Mouse (Mus musculus): ENCODE measurements at regions not wholly inside any gene's neighbourhood (a gene's known extent, or its start where the extent isn't known, plus 50 kb on each side); places are given as distances from the start of the nearest gene placed in this dataset.

DNA sequence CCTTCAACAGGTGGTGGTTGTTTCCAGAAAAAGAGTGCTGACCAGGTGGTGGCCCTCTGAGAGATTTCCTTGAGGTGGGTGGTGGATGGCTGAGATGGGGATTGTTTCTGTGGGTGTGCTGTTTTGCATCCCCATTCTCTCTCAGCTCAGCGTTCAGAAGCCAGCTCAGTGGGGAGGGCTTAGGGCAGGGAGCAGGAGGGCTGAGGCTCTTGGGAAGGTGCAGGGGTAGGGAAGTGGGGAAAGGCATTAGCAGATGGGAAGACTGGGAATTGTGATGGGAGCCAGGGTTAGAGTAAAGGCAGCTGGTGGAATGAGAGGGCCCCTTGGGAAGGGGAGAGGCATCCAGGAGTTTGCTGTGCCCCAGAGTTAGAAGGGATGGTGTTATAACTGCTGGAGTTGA, 72.3 kb upstream of the Gjb5 start:
- no peak for ATAC-seq (replicated peaks; ENCODE audit: low read depth, poor library complexity, severe bottlenecking)

DNA sequence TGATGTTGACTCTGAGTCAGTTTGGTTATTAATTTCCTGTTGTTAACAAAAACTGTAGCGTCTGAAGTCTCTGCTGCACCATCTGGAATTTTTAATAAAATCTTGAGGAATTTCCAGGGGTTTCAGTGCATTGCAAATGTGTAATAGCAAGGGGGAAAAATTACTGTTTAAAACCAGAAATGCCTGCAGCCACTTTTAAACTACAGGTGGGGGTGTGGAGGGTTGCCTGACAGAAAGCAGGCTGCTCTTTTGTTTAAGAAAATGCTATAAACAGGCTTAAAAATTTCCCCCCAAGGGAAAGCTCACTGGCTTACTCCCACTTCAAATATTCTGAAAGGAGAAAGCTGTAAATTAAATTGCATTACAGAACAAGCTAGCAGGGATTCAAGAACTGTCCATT, 71.8 kb upstream of the Gjb5 start:
- no peak for ATAC-seq (replicated peaks; ENCODE audit: low read depth, poor library complexity, severe bottlenecking)

DNA sequence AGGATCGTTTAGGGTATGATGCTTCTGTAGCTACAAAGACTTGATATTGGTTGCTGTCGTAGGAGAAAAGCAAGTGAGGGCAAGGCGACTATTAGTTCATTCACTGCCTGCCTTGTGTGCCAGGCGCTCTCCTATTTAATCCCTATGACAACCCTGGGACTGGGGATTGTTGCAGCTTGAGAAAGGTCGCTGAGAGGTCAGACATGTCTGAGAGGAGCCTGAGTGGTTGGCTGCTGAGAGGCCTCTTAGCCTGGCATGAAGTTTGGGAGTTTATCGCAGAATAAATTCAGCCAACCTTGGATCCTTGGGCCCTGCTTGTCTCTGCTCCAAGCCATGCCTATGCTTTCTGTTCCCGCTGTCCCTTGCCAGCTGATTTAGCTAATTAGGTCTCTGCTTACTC, 65.9 kb upstream of the Gjb5 start:
- no peak for ATAC-seq (replicated peaks; ENCODE audit: low read depth, poor library complexity, severe bottlenecking)

- ATAC-seq (replicated peaks; ENCODE audit: low read depth, poor library complexity, severe bottlenecking), result peak; percentile 59
Observed at GRCm38 (mm10) chr4:127421927-127422450, 64.0 kb upstream of the Gjb5 start.

- ATAC-seq (replicated peaks; ENCODE audit: low read depth, poor library complexity, severe bottlenecking), result no peak
Observed at GRCm38 (mm10) chr4:127421129-127421528, 63.1 kb upstream of the Gjb5 start.

DNA sequence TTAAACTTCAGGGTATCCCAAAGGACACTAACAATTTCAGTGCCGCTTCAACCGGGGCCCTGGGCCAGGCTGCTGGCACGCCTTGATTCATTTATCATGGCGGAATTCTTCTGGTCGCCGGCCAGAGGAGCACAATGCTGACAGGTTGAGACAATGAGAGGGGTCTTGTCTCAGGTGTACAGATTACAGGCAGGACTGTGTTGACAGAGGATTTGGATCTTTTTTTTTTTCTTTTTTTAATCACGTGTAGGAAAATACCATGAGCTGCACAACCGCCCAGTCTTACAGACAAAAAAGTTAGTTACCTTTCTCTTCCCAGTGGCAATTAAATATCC, 61.8 kb upstream of the Gjb5 start:
- no peak for ATAC-seq (replicated peaks; ENCODE audit: low read depth, poor library complexity, severe bottlenecking)

- ATAC-seq (replicated peaks; ENCODE audit: low read depth, poor library complexity, severe bottlenecking), result peak; percentile 55
Observed at GRCm38 (mm10) chr4:127419062-127419785, 61.2 kb upstream of the Gjb5 start.

- ATAC-seq (replicated peaks; ENCODE audit: low read depth, poor library complexity, severe bottlenecking), result no peak
Observed at GRCm38 (mm10) chr4:127416906-127417305, 58.9 kb upstream of the Gjb5 start.

DNA sequence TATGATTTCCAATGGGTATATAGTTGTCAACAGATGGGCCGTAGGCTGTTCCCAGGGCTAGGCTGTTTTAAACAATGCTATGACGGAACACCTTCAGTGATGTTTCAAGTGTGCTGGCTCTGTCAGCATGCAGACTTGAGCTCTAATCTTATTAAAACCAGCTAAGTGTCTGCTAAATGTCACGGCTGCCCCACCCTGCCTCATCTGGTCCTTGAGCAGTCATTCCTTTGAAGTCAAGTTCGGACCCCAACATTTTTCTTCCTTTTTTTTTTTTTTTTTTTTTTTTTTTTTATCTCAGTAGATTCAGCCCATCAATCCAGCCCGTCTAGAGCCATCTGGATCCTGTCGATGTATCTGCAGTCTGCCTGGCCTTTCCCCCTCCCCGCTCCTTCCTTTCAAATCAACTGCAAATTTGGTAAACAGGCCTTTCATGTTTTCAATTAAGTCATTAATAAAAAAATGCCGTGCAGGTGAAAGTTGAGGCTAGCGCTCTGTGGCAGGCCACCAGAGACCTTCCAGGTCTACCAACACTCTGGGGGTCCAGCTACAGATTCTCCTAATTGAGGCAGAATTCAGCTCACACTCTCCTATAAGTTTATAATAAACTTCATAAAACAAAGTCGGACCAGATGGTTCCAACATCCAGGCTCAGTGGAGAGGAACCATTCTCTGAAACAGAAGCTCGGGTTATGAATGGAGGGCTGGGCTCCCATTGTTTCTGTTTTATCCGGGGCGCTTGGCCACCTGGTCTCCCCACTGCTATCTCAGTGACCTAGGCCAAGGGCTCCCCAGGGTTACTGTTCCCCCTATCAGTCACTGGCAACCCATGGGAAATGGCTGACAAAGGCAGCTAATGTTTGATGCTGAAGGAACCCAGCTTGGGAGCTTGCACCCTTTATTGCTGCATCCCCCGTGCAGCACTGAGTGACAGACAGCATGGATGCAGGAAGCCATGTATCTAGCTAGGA, 56.3 kb upstream of the Gjb5 start:
- ATAC-seq (replicated peaks; ENCODE audit: low read depth, poor library complexity, severe bottlenecking), result no peak

Data from common myeloid progenitor, adult 5-6 weeks (primary cell).